Mouse (Mus musculus) skeletal muscle tissue, adult 2 months (tissue): ENCODE measurements at regions not wholly inside any gene's neighbourhood (a gene's known extent, or its start where the extent isn't known, plus 50 kb on each side); places are given as distances from the start of the nearest gene placed in this dataset.

ENCODE experiments used
- DNase-seq: peaks from one replicate; pipeline ENCODE4 v3.0.0-alpha.2; 2012; ENCODE audit warnings: low read depth, low spot score

DNA sequence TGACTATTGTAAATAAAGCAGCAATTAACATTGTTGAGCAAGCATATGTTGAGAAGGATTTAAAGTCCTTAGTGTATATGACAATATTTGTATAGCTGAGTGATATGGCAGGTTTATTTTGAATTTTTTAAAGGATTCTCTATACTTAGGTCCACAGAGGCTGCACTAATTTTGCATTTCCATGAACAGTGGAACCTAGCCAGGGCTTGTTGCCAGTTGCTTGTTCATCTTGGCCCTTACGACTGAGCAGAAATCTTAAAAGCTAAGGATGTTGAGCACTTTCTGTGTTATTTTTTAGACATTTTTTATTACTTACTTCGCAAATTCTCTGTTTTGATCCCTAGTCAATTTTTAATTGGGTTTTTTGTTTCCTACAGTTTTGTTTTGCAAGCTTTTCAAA, 417.8 kb downstream of the Cdh7 start:
- DNase-seq: no peak

DNA sequence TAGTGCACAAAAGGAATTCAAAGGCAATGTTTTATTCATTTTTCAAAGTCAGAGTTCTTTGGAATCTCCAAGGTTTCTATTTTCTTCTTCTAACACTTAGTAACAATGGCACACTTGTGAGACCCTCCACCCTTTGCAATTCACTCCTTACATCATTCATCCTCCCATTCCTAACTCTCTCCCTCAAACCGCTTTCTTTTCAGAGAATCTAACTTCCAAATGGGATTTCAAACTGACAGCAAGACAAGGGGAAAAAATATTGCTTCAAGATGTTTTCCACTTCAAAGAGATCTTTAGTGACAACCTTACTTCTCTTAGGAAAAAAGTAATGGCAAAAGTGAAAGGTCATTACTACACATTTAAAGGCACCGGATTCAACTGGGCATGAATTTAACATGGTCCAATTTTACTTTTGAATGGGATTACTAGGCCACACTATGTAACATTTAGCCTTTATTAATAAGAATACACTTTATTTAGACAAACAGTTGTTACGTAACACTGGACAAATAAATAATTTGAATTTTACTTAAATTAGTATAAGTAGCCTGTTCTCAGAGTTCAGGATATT, 465.6 kb downstream of the Cdh7 start:
- no peak for DNase-seq

DNA sequence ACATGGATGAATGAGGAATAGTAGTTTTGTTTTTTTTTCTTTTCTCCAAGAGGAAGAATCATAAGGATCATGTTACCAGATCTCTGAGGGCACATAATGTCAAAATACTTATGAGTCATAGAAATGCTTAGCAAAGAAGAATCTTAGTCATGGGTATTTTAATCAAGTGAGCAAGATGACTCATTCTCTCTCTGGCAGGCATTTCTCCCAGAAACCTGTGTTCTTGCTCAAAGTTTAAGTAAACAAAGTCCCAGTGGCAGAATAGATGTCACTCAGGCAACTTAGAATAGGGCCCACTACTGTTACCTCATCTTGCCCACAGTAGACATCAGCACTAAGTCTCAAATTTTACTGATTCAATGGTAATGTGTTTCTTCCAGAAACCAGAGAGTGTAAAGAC, 493.9 kb downstream of the Cdh19 start:
- DNase-seq: peak; percentile 14

- DNase-seq: no peak
Measured at GRCm38 (mm10) chr1:110489372-110489771, 488.0 kb downstream of the Cdh19 start.
